15 mouse cellular contexts compared by ENCODE assay signal in genomic region chr7:134181717-134182116, GRCm38 (mm10). TPM values are rescaled to one million over a fixed set of nuclear protein-coding genes. Genes with fewer than 3 reads are reported as not detected.
"Had no signal": no experiment of that assay in that cellular context is flagged by ENCODE, and none has a peak within 500 bp of the region (broad histone marks: within the 10 kb centered on the region; RNA-seq: fewer than 3 reads in every experiment).

No protein-coding gene starts in this region.

- H3K9me3 ChIP-seq: liver, embryonic 15.5 days; midbrain, embryonic 13.5 days; midbrain, embryonic 15.5 days; neural tube, embryonic 12.5 days had no signal

- DNase-seq: liver, postnatal 0 days; lung, embryonic 14.5 days; lung, postnatal 10 days; right cerebral cortex, postnatal 14 days; thymus, adult 2 months; thymus, postnatal 25 days; thymus, postnatal 4 days had no signal

- H3K4me1 ChIP-seq: liver, embryonic 15.5 days; megakaryocyte, embryonic 14.5 days; midbrain, embryonic 15.5 days; neural tube, embryonic 12.5 days had no signal

- H3K4me2 ChIP-seq: liver, embryonic 15.5 days; lung, embryonic 14.5 days; midbrain, embryonic 11.5 days; midbrain, embryonic 13.5 days; midbrain, embryonic 15.5 days; neural tube, embryonic 12.5 days had no signal

- H3K9ac ChIP-seq: liver, embryonic 15.5 days; liver, postnatal 0 days; lung, embryonic 14.5 days; midbrain, embryonic 13.5 days; midbrain, embryonic 15.5 days; neural tube, embryonic 12.5 days had no signal

- H3K27ac ChIP-seq: liver, embryonic 15.5 days; macrophage; midbrain, embryonic 13.5 days; midbrain, embryonic 15.5 days; neural tube, embryonic 12.5 days had no signal

- H3K4me3 ChIP-seq: liver, embryonic 15.5 days; megakaryocyte, embryonic 14.5 days; midbrain, embryonic 13.5 days; midbrain, embryonic 15.5 days; neural tube, embryonic 12.5 days had no signal

- ATAC-seq: liver, postnatal 0 days; midbrain, embryonic 13.5 days; midbrain, embryonic 15.5 days had no signal

- H3K27me3 ChIP-seq: liver, embryonic 15.5 days; megakaryocyte, embryonic 14.5 days; midbrain, embryonic 13.5 days; midbrain, embryonic 15.5 days; neural tube, embryonic 12.5 days had no signal

- H3K36me3 ChIP-seq: liver, embryonic 15.5 days; midbrain, embryonic 13.5 days; midbrain, embryonic 15.5 days; neural tube, embryonic 12.5 days had no signal

RNA-seq across cellular contexts. Expression of gene Adam12, which starts 50.2 kb away (rescaled TPM):
- total RNA-seq: monocyte, adult 5-6 weeks had no signal
- polyA plus RNA-seq: macrophage had no signal
